Mouse (Mus musculus) frontal cortex, postnatal 25 days (tissue): Measurements from ENCODE around the gene Lnpk.

Experiments used
- DNase-seq, 2 experiments: peaks; one replicate each; pipeline ENCODE4 v3.0.0; 2022; ENCODE audit warnings: low spot score in 2 of 2

Gene Lnpk

DNA sequence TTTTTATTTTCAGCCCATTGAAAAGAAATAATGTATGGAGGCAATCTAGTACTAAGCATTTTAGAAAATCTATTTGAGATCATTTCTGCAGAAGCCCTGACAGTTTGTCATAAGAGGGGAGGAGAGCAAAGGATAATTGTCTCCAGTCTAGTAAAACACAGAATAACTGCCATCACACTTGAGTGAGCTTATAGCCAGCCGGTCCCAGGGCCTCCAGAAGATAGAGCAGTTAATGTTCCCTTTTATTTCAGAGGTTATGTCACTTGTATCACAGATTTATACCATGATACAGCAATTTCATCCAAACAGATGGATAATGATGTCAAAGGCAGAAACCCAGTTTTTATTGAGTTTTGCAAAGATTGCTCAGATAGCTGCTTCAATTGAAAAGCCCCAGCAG is 89.0 kb downstream of the Lnpk start:
- DNase-seq: no peak

DNA sequence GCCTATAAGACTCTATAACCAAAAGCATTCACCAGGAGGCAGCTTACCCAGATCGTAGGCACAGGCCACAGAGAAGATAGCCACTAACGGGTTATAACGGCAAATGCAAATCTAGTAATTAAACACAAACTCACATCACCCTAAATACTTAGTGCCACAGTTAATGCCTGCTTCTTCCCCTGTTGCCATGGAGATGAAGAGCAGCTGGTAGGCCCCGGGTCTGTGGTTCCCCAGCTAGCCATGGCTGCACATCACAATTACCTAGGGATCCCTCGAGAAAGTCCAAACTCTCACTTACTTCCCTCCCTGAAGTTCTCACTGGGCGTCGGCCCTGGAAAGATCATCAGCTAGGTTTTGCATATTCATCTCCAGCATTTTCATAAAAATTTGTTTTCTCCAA is 90.8 kb downstream of the Lnpk start:
- no peak for DNase-seq

DNA sequence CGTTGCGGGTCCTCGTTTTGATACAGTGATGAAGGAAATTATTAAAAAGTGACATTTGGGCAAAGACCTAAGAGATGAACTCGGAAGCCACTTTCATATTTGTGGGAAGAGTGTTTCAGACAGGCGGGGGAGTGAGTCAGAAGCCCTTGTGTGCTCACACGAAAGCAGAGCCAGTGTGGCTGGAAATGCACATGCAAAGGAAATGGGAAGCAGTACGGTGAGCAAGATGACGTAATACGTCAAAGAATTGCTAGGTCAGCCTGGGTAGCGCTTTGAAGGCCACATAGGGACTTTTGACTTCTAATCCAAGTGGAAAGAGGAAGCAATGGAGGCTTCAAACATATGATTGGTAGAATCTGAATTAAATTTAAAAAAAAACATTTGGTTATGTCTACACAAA is 96.6 kb downstream of the Lnpk start:
- DNase-seq: no peak

DNA sequence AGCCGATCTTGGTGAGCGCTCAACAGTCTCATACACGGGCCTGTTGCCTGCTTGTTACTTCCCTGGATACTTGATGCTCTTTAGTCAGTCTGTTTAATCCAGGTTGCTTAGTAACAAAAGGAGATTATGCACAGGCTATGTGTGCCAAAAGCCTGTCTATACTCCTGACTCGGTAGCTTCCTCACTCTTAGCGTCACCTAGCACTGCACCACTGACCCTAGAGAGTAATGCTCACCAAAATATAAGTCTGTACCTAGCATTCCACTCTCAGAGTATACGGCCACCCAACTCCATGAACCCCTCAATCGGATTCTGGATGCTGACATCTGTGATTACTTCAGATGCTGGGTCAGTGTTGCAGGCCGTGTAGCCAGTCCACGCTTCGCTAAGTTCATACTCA is 97.1 kb downstream of the Lnpk start:
- no peak for DNase-seq
